Mouse (Mus musculus): ENCODE results near the gene Ccdc88c.

- TF ChIP-seq CTCF (IDR thresholded peaks at IDR 0.05; ENCODE audit: control insufficient read depth, insufficient read depth, low read length) (no peak), POLR2A (IDR thresholded peaks at IDR 0.05; ENCODE audit: borderline replicate concordance, control insufficient read depth, low read depth, low read length) (no peak)
These were observed 160.7 kb downstream of the Ccdc88c start for GRCm38 (mm10) chr12:100868049-100868622.
